Mouse (Mus musculus) kidney, adult 2 months (tissue): ENCODE measurements around the gene Slc7a6. TPM values are rescaled to one million over a fixed set of nuclear protein-coding genes. Genes with fewer than 3 reads are reported as not detected.
A peak's percentile ranks its signal among the peaks of the same experiment; 100 is the strongest.

Source experiments
- DNase-seq: peaks from one replicate; pipeline ENCODE4 v3.0.0; 2021
- H3K27ac ChIP-seq: fragments of 200-500 bp; 2 replicates; pipeline ENCODE4 v1.5.1; 2012; ENCODE audit warnings: low read depth, low read length, control low read depth, inconsistent platforms; ENCODE audit not compliant: insufficient read depth
- H3K27me3 ChIP-seq: fragments of 200-500 bp; replicated peaks from 2 replicates; pipeline ENCODE4 v1.6.1; 2012; ENCODE audit warnings: mild to moderate bottlenecking, moderate library complexity, low read length, inconsistent platforms; ENCODE audit not compliant: control insufficient read depth, insufficient read depth
- H3K36me3 ChIP-seq: fragments of 200-500 bp; 2 replicates; pipeline ENCODE4 v1.6.1; 2012; ENCODE audit warnings: mild to moderate bottlenecking, moderate library complexity, low read length, inconsistent platforms; ENCODE audit not compliant: control insufficient read depth, insufficient read depth
- H3K4me1 ChIP-seq: fragments of 200-500 bp; 2 replicates; pipeline ENCODE4 v1.6.1; 2011; ENCODE audit warnings: low read length; ENCODE audit not compliant: control insufficient read depth, insufficient read depth
- H3K4me3 ChIP-seq: fragments of 200-500 bp; 2 replicates; pipeline ENCODE4 v1.5.1; 2011; ENCODE audit warnings: mild to moderate bottlenecking, low read depth, low read length, control low read depth; ENCODE audit not compliant: insufficient read depth
- CTCF ChIP-seq: fragments of 200-500 bp; conservative IDR thresholded peaks from 2 replicates; pipeline ENCODE4 v1.5.1; 2011; ENCODE audit warnings: low read depth, mild to moderate bottlenecking, control low read depth, low read length, moderate library complexity, mixed read lengths; ENCODE audit not compliant: insufficient read depth, insufficient read length
- POLR2A ChIP-seq: fragments of 200-500 bp; IDR thresholded peaks from one replicate; pipeline ENCODE4 v1.6.1; 2011; ENCODE audit warnings: low read depth, low read length, control low read depth
- WGBS: fragments of 180-500 bp; shearing (Covaris S2); methylation state at CpG from one replicate; pipeline ENCODE4 v1.1.7; 2018; 5-methylcytosine and 5-hydroxymethylcytosine counted together
- polyA plus RNA-seq: library from polyadenylated mRNA; depleted of rRNA; stranded (reverse); fragments of >200 nt; gene quantifications from 2 replicates; pipeline ENCODE4 v1.2.3, GENCODE M21; 2012

Slc7a6 gene
- polyA plus RNA-seq, 1 experiment: 9.8 TPM

- H3K27me3 ChIP-seq: no peaks in the 10 kb centered on the region
- peaks cover 13% of the 10 kb centered on the region; the same call in 1 of the 2 replicates for H3K4me1 ChIP-seq
- DNase-seq: peak; percentile 98
- TF ChIP-seq CTCF (no peak), POLR2A (peak; percentile 67)
- 0 out of 2 replicates have a peak, but pooled peaks cover 2% of the 10 kb centered on the region for H3K36me3 ChIP-seq
- 16% methylated on average over 14 of the region's 14 CpGs for WGBS
- peak overlapping the region; percentile 51 for H3K4me3 ChIP-seq
- H3K27ac ChIP-seq: peak overlapping the region; percentile 87
Measured at GRCm38 (mm10) chr8:106134751-106135571, 33.7 kb upstream of the Slc7a6 start.

DNA sequence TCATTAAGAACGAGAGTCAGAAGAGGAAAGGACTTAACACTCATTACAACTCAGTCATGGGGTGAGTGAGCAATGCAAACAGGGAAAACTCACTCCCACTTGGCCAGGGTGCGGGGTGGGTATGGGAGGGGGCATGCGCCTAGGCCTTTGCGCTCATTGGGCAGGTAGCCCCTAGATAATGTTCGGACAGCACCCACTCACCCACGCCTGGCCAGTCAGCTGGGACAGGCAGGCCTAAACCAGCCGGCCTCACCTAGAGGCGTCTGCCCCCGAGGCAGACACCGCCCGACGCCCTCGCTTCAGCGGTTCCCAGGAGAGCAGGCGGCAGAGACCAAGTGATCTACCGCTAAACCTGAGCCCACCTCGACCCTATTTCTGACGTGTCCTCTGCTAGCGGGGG is 33.0 kb upstream of the Slc7a6 start:
- 9% methylated on average over 19 of the region's 19 CpGs for WGBS
- H3K4me3 ChIP-seq: peak overlapping the region; percentile 51
- peaks cover 13% of the 10 kb centered on the region; the same call in 1 of the 2 replicates for H3K4me1 ChIP-seq
- peak overlapping the region; percentile 87 for H3K27ac ChIP-seq
- H3K36me3 ChIP-seq: no peaks in the 10 kb centered on the region
- peak; percentile 71 for DNase-seq
- no peaks in the 10 kb centered on the region for H3K27me3 ChIP-seq
- TF ChIP-seq CTCF: no peak
- no peak for TF ChIP-seq POLR2A

DNA sequence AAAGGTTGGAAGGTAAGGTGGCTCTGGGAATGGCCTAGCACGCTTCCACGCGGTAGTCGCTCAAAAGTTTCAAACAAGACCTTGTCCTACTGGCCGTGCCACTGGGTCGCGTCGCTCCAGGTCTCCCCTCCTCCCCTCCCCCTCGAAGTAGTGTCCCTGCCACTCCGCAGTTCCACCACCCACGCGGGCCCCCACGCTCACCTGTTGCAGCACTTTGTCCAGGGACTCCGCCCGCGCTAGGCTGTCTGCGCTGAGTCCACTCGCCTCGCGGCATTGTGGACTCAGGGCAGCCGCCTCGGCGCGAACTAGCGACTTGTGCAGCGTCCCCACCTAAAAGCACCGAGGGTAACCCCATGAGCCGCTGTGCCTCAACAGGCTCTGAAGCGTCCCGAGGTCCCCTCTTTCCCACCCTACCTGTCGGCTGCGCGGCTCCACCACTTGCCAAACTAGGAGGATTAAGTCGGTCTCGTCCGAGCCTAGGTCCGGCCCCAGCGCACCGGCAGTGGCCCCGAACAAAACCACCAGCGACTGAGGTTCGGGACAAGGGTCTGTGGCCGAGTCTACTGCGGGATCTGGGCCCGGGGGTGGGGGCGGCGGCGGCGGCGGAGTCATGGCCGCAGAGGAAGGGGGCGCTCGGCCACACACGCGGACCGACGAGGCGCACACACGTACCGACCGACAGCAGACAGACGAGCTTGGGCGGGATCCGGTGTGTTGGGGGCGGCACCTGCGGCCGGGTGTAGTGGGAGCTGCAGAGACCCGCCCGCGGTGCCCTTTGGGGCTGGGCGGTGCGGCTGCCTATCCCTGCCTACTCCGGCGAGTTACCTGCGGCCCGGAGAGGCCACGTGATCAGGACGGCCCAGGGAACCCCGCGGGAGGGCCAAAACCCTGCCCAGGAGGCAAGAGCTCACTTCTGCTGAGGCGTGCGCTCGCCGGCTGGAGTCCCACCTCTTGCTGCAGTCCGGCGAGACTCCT is 32.2 kb upstream of the Slc7a6 start, which contains the start of gene Esrp2:
Gene Esrp2, minus strand, starts transcription at position 819 of the 975 bp plus-strand sequence.
- peak; percentile 76 for TF ChIP-seq POLR2A
- no peak for TF ChIP-seq CTCF
- H3K27ac ChIP-seq: peak within 1 kb of the TSS; percentile 87

DNA sequence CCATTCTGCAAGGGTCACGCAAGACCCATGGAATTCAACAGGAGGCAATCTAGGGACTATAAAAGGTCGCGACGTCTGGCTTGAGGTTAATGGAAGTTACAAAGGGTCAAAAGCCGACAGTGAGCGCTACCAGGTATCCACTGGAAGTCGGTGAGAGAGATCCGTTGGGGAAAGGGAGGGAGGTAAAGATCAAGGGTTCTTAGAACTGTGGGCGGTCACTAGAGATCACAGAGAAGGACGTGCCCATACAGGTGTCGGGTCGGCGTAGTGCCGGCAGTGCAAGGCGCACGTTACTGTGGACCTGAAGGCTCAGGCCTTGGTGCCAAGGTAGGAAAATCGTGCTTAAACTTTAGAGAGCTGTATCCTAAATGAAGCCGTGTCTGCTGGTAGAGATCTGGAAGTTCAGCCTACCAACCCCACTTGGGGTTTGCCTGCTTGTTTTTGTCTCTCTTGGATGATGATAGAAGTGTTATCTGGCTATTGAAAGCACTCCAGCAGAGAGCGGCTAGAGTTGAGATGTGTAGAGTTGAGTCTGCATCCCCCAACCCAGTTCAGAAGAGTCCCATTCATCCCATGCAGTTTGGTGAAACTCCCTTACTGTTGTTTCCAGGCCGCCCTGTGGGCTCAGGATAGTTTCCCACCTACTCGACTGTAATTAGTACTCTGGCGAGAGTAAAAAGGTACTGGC is 31.3 kb upstream of the Slc7a6 start:
- Histone ChIP-seq H3K27me3 (no peaks in the 10 kb centered on the region), H3K4me1 (peaks cover 13% of the 10 kb centered on the region; the same call in 1 of the 2 replicates), H3K4me3 (peak overlapping the region; percentile 51), H3K27ac (peak overlapping the region; percentile 85), H3K36me3 (no peaks in the 10 kb centered on the region)
- DNase-seq: peak; percentile 73
- 11% methylated on average over 22 of the region's 22 CpGs for WGBS
- TF ChIP-seq CTCF: no peak
- TF ChIP-seq POLR2A: no peak

More for the DNA sequence above, 32.2 kb upstream of the Slc7a6 start, which contains the start of gene Esrp2:
- Histone ChIP-seq H3K4me1 (peaks cover 13% of the 10 kb centered on the region; the same call in 1 of the 2 replicates), H3K4me3 (peak within 1 kb of the TSS; percentile 51), H3K36me3 (no peaks in the 10 kb centered on the region), H3K27me3 (no peaks in the 10 kb centered on the region)
- peak; percentile 97 for DNase-seq
- under 1% methylated on average over 86 of the region's 86 CpGs for WGBS

GRCm38 (mm10) chr8:106137906-106138477 is 30.7 kb upstream of the Slc7a6 start:
- Histone ChIP-seq H3K36me3 (no peaks in the 10 kb centered on the region), H3K4me1 (peaks cover 13% of the 10 kb centered on the region; the same call in 1 of the 2 replicates), H3K4me3 (peak overlapping the region; percentile 51), H3K27ac (peak overlapping the region; percentile 85), H3K27me3 (no peaks in the 10 kb centered on the region)
- WGBS: under 1% methylated on average over 24 of the region's 24 CpGs
- DNase-seq: peak; percentile 89
- TF ChIP-seq POLR2A (peak; percentile 55), CTCF (no peak)

DNA sequence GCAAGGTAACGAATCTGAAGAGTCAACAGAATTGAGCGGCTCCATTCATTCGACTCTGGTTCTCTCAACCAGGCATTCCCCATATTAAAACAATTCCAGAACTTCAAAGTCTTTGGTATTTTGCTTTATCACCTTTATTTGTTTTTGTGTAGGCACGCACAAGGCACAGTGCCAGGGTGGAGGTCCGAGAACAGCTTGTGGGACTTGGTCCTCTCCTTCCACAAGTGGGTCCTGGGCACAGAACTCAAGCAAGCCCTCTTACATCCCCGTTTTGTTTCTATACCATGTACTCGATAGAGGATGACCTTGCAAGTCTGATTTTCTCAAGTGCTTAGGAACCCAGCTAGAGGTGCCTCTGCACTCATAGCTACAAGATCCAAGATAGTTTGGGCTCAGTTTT is 30.0 kb upstream of the Slc7a6 start:
- WGBS: 23% methylated on average over 7 of the region's 7 CpGs
- Histone ChIP-seq H3K27me3 (no peaks in the 10 kb centered on the region), H3K27ac (peak overlapping the region; percentile 62; the same call in 1 of the 2 replicates), H3K4me3 (peak overlapping the region; percentile 51), H3K4me1 (peaks cover 13% of the 10 kb centered on the region; the same call in 1 of the 2 replicates), H3K36me3 (no peaks in the 10 kb centered on the region)
- TF ChIP-seq CTCF: no peak
- no peak for TF ChIP-seq POLR2A
- no peak for DNase-seq
